Mouse (Mus musculus) kidney, adult 8-10 months (tissue): ENCODE measurements around the gene Acvr2b.

Experiments
- DNase-seq, 2 experiments: peaks; one replicate each; pipeline ENCODE4 v3.0.0; 2022

Gene Acvr2b

DNA sequence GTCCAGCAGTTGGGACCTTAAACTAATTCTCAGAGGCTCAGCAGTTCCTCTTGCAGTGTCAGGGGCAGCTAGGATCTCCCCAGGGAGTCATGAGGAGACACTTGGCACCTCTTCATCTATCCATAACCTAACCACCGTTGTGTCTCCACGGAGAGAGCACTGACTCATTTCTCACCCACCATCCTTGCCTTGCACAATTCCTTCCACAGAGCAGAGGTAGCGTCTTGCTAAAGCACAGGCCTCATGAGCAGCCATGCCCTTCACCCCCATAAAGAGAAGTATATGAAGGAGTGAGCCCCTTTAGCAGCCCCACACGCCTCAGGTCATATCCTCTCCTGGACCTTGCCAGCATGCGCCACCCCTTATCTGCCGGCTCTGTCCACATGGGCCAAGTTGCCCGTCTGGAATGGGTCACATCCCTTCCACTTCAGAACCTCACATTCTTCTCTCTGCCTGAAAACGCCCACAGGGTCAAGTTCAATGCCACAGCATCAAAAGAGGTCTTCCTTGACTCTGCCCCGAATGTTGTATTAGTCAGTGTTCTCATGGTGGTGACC lies 71.8 kb downstream of the Acvr2b start:
- no peak for DNase-seq

GRCm38 (mm10) chr9:119474717-119475611 lies 73.0 kb downstream of the Acvr2b start:
- DNase-seq = no peak

DNA sequence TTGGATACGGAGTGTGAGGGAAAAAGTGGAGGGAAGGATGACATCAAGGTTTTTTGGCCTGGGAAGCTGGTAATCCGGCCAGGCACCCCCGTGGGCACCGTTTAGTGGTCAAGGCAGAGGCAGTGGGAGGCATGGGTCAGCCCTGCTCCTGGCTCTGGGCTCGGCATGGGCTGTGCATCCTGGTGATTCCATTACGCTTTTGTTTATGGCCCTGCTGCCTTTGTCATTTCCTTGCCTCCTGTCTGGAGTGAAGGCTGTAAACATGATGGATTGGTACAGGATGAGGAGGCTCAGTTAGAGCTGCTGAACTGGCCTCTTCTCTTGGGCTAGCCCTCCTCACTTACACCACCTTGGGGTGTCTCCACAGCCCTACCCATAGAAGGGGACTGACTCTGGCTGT lies 75.8 kb downstream of the Acvr2b start:
- no peak for DNase-seq

- DNase-seq = peak; percentile 18 to 58
Observed at GRCm38 (mm10) chr9:119478345-119478744, 76.4 kb downstream of the Acvr2b start.

GRCm38 (mm10) chr9:119479297-119479696 lies 77.4 kb downstream of the Acvr2b start:
- DNase-seq = no peak

DNA sequence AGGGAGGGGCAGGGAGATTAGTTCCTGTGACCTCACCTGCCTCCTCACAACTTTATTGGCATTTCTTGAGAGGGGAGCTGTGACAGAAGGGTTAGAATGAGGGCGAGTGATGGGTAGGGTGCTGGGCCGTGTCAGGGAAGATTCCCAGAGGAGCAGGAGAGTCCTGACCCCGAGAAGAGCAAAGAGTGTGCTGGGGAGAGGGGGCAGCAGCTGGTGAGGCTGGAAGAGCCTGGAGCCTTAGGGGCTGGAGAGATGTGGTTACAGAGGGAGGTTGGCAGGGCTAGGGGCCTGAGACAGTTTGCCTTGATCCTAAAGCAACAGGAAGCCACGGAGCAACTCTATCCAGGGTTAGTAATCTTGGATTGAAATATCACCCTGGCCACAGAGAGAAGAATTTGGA lies 79.7 kb downstream of the Acvr2b start:
- no peak for DNase-seq

DNA sequence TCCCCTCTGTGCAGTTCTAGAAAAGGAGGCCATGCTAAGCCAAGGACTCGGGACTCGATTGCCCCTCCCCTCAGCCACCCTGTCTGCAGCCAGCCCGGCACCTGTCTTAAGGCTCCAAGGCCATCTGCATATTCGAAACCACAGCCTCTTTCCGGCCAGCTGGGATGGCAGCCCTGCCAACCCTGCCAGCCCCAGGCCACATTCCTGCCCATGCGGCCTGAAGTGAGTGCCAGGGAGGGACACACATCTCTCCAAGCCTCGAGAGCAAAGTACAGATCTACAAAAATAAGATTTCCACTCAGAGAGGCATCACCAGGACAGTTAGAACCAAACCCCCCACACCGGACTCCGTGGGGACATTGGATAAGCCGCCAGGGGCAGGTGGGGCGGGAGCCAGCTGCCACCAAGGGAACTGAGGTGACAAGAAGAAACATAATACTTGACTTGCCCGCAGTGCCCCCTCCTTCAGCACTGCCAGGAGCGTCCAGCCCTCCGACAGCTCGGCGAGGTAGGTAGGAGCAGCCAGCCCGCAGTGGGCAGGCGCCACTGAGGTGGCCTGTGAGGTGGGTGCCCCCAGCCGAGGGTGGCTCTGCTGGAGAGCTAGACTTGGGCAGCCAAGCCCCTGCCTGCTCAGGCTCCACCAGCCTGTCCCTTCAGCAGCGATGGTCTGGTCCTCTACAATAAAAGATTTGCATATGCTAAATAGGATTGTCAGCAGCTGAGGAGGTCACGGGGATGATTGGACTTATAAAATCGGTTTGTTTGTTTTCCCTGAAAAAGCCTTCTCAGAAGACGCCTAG lies 81.8 kb downstream of the Acvr2b start:
- peak; percentile 34 to 73 for DNase-seq

- no peak for DNase-seq
Observed at GRCm38 (mm10) chr9:119484420-119484819, 82.5 kb downstream of the Acvr2b start.
